Mouse (Mus musculus) liver, adult 2 months (tissue): ENCODE results near the gene Rab10.

Experiments
- CTCF ChIP-seq: fragments of 200-500 bp; IDR thresholded peaks from 2 replicates; pipeline ENCODE4 v1.5.1; 2011; ENCODE audit warnings: low read depth, low read length, control low read depth
- POLR2A ChIP-seq: fragments of 200-500 bp; IDR thresholded peaks from 2 replicates; pipeline ENCODE4 v1.6.1; 2011; ENCODE audit warnings: low read length, control low read depth; ENCODE audit not compliant: insufficient read depth; ENCODE audit errors: extremely low read depth

DNA sequence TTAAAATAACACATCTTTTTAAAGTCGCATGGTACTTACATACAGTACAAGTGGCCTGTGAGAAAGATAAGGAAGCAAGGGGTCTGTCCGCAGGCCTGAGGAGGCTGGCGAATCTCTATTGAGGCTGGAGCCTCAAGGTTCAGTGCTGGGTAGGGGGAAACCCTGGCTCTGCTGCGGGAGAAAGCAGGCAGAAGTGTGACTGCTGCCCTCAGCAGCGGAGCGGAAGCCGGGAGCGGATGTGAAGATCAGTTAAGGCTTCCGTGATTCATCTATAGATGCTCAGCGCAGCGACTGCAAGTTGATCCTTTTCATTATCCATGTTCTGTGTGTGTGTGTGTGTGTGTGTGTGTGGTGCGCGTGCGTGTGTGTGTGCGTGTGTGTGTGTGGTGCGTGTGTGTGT lies 47.1 kb upstream of the Rab10 start:
- no peak for TF ChIP-seq CTCF
- no peak for TF ChIP-seq POLR2A
